Mouse (Mus musculus): ENCODE data around the gene Noc2l. TPM values are rescaled to one million over a fixed set of nuclear protein-coding genes. Genes with fewer than 3 reads are reported as not detected.

Noc2l gene
- total and polyA plus RNA-seq, 3 experiments, result 173 to 244 (median 197) TPM

- H3K9me3 ChIP-seq (replicated peaks; ENCODE audit: low read length), result no peaks in the 10 kb centered on the region
- no peak for TF ChIP-seq MYC (IDR thresholded peaks at IDR 0.05; ENCODE audit: low read depth, low read length)
- peaks cover 0 to 14% of the 10 kb centered on the region in 2 experiments; a peak in 2 of 4 replicates for H3K4me1 ChIP-seq (ENCODE audit: control insufficient read depth in 1 of 2, insufficient read depth in 2 of 2)
- H3K9ac ChIP-seq (ENCODE audit: insufficient read depth, low read depth), result no peak overlapping the region
- H3K4me2 ChIP-seq (ENCODE audit: insufficient read depth, low read depth, poor library complexity, severe bottlenecking), result no peak overlapping the region
- H3K27ac ChIP-seq (ENCODE audit: insufficient read depth, low read depth), result no peak overlapping the region
- no peaks in the 10 kb centered on the region for H3K27me3 ChIP-seq (replicated peaks)
- peaks cover 8 to 36% of the 10 kb centered on the region in 2 experiments for H3K36me3 ChIP-seq (replicated peaks in 1 of 2; ENCODE audit: control insufficient read depth in 1 of 2, insufficient read depth in 1 of 2, low read length in 1 of 2)
- H3K4me3 ChIP-seq (replicated peaks in 1 of 3; ENCODE audit: low read depth in 2 of 3, low read length in 2 of 3, poor library complexity in 1 of 3), result no peak overlapping the region
- H3K79me2 ChIP-seq (replicated peaks; ENCODE audit: control insufficient read depth, extremely low read depth, insufficient read depth, poor library complexity, severe bottlenecking), result no peaks in the 10 kb centered on the region
- no peak for DNase-seq (ENCODE audit: extremely low read depth)
- in situ Hi-C loops (cut with MboI; ENCODE audit: low pct_ligation_motif_present, low pct_unique_long_range_greater_than_20kb, low sequenced_read_pairs) (no loop called here), dilution Hi-C loops (cut with MboI; ENCODE audit: extremely low pct_ligation_motif_present, extremely low pct_unique_long_range_greater_than_20kb, low sequenced_read_pairs) (no loop called here)
Observed at GRCm38 (mm10) chr4:156224276-156224675, 11.5 kb upstream of the Noc2l start.

GRCm38 (mm10) chr4:156227752-156228392 is 7.9 kb upstream of the Noc2l start:
- Histone ChIP-seq H3K4me2 (ENCODE audit: insufficient read depth, low read depth, poor library complexity, severe bottlenecking) (no peak overlapping the region), H3K36me3 (replicated peaks in 1 of 2; ENCODE audit: control insufficient read depth in 1 of 2, insufficient read depth in 1 of 2, low read length in 1 of 2) (peaks cover 37 to 52% of the 10 kb centered on the region in 2 experiments), H3K4me3 (replicated peaks in 1 of 3; ENCODE audit: low read depth in 2 of 3, low read length in 2 of 3, poor library complexity in 1 of 3) (no peak overlapping the region), H3K27me3 (replicated peaks) (no peaks in the 10 kb centered on the region), H3K4me1 (ENCODE audit: control insufficient read depth in 1 of 2, insufficient read depth in 2 of 2) (peaks cover 0 to 14% of the 10 kb centered on the region in 2 experiments; a peak in 2 of 4 replicates), H3K79me2 (replicated peaks; ENCODE audit: control insufficient read depth, extremely low read depth, insufficient read depth, poor library complexity, severe bottlenecking) (no peaks in the 10 kb centered on the region), H3K9me3 (replicated peaks; ENCODE audit: low read length) (no peaks in the 10 kb centered on the region), H3K9ac (ENCODE audit: insufficient read depth, low read depth) (no peak overlapping the region), H3K27ac (ENCODE audit: insufficient read depth, low read depth) (no peak overlapping the region)
- no peak for DNase-seq (ENCODE audit: extremely low read depth)
- dilution Hi-C loops (cut with MboI; ENCODE audit: extremely low pct_ligation_motif_present, extremely low pct_unique_long_range_greater_than_20kb, low sequenced_read_pairs) (no loop called here), in situ Hi-C loops (cut with MboI; ENCODE audit: low pct_ligation_motif_present, low pct_unique_long_range_greater_than_20kb, low sequenced_read_pairs) (no loop called here)
- TF ChIP-seq KAT2A (IDR thresholded peaks at IDR 0.05; ENCODE audit: insufficient replicate concordance, low read length) (no peak), ZNF384 (IDR thresholded peaks at IDR 0.05; ENCODE audit: low read depth, low read length) (no peak), JUN (IDR thresholded peaks at IDR 0.05; ENCODE audit: insufficient read depth, low read depth, low read length) (no peak), MAZ (IDR thresholded peaks at IDR 0.05; ENCODE audit: low read depth, low read length) (no peak), E2F4 (IDR thresholded peaks at IDR 0.05; ENCODE audit: insufficient replicate concordance, low read depth, low read length) (no peak), MYC (IDR thresholded peaks at IDR 0.05; ENCODE audit: low read depth, low read length) (no peak), POLR2AphosphoS2 (IDR thresholded peaks at IDR 0.05; ENCODE audit: low read depth, low read length) (no peak), UBTF (IDR thresholded peaks at IDR 0.05; ENCODE audit: low read depth, low read length) (no peak), JUND (conservative IDR thresholded peaks at IDR 0.05; ENCODE audit: low read depth, low read length) (no peak), USF2 (conservative IDR thresholded peaks at IDR 0.05; ENCODE audit: low read depth, low read length) (no peak)

GRCm38 (mm10) chr4:156228393-156229024 is 7.3 kb upstream of the Noc2l start:
- H3K27me3 ChIP-seq (replicated peaks), result no peaks in the 10 kb centered on the region
- H3K4me3 ChIP-seq (replicated peaks in 1 of 3; ENCODE audit: low read depth in 2 of 3, low read length in 2 of 3, poor library complexity in 1 of 3), result no peak overlapping the region
- H3K9me3 ChIP-seq (replicated peaks; ENCODE audit: low read length), result no peaks in the 10 kb centered on the region
- in situ Hi-C loops (cut with MboI; ENCODE audit: low pct_ligation_motif_present, low pct_unique_long_range_greater_than_20kb, low sequenced_read_pairs) (no loop called here), dilution Hi-C loops (cut with MboI; ENCODE audit: extremely low pct_ligation_motif_present, extremely low pct_unique_long_range_greater_than_20kb, low sequenced_read_pairs) (no loop called here)
- no peak for DNase-seq (ENCODE audit: extremely low read depth)
- H3K27ac ChIP-seq (ENCODE audit: insufficient read depth, low read depth), result no peak overlapping the region
- H3K79me2 ChIP-seq (replicated peaks; ENCODE audit: control insufficient read depth, extremely low read depth, insufficient read depth, poor library complexity, severe bottlenecking), result no peaks in the 10 kb centered on the region
- peaks cover 0 to 16% of the 10 kb centered on the region in 2 experiments; a peak in 2 of 4 replicates for H3K4me1 ChIP-seq (ENCODE audit: control insufficient read depth in 1 of 2, insufficient read depth in 2 of 2)
- H3K4me2 ChIP-seq (ENCODE audit: insufficient read depth, low read depth, poor library complexity, severe bottlenecking), result no peak overlapping the region
- peaks cover 40 to 55% of the 10 kb centered on the region in 2 experiments for H3K36me3 ChIP-seq (replicated peaks in 1 of 2; ENCODE audit: control insufficient read depth in 1 of 2, insufficient read depth in 1 of 2, low read length in 1 of 2)
- no peak overlapping the region for H3K9ac ChIP-seq (ENCODE audit: insufficient read depth, low read depth)
- no peak for TF ChIP-seq JUND (conservative IDR thresholded peaks at IDR 0.05; ENCODE audit: low read depth, low read length)
- TF ChIP-seq GABPA (IDR thresholded peaks at IDR 0.05; ENCODE audit: insufficient replicate concordance, low read depth, low read length), result no peak
- no peak for TF ChIP-seq KAT2A (IDR thresholded peaks at IDR 0.05; ENCODE audit: insufficient replicate concordance, low read length)
- no peak for TF ChIP-seq MEF2A (IDR thresholded peaks at IDR 0.05; ENCODE audit: borderline replicate concordance, low read depth, low read length)
- no peak for TF ChIP-seq MYC (IDR thresholded peaks at IDR 0.05; ENCODE audit: low read depth, low read length)
- TF ChIP-seq JUN (IDR thresholded peaks at IDR 0.05; ENCODE audit: insufficient read depth, low read depth, low read length), result no peak
- no peak for TF ChIP-seq MAFK (IDR thresholded peaks at IDR 0.05; ENCODE audit: insufficient replicate concordance, low read length)
- TF ChIP-seq NRF1 (IDR thresholded peaks at IDR 0.05; ENCODE audit: low read depth, low read length), result no peak
- no peak for TF ChIP-seq MXI1 (IDR thresholded peaks at IDR 0.05; ENCODE audit: low read depth, low read length)
- no peak for TF ChIP-seq HCFC1 (IDR thresholded peaks at IDR 0.05; ENCODE audit: low read depth, low read length)
- TF ChIP-seq ELF1 (IDR thresholded peaks at IDR 0.05; ENCODE audit: low read depth, low read length), result no peak
- no peak for TF ChIP-seq USF1 (IDR thresholded peaks at IDR 0.05; ENCODE audit: low read depth, low read length)
- no peak for TF ChIP-seq IRF4 (IDR thresholded peaks at IDR 0.05; ENCODE audit: low read depth, low read length)
- TF ChIP-seq E2F4 (IDR thresholded peaks at IDR 0.05; ENCODE audit: insufficient replicate concordance, low read depth, low read length), result no peak
- no peak for TF ChIP-seq PAX5 (IDR thresholded peaks at IDR 0.05; ENCODE audit: low read length)
- TF ChIP-seq TBP (conservative IDR thresholded peaks at IDR 0.05; ENCODE audit: low read depth, low read length), result no peak
- TF ChIP-seq ZMIZ1 (IDR thresholded peaks at IDR 0.05; ENCODE audit: low read depth, low read length), result no peak

Data from CH12.LX (cell line).